Mouse (Mus musculus): ENCODE measurements around the gene Cfc1.
A peak's percentile ranks its signal among the peaks of the same experiment; 100 is the strongest.

Gene Cfc1

DNA sequence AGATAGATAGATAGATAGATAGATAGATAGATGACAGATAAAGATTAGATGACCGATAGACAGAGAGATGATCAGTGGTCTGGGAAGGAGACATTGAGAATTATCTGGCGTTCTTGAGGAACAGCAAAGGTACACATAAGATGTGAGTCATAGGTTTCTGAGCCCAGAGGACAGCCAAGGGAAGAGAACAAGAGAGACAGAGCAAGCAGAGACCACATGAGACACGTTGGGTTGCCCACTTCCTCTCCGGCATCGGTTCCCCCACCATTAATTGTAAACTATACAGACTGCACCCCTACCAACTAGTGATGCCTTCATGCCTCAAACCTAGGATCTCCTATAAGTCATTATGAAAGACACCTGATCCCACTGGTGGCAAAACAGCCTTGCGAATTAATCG lies 18.8 kb downstream of the Cfc1 start:
- no peak for DNase-seq

GRCm38 (mm10) chr1:34560843-34561242 lies 25.4 kb downstream of the Cfc1 start, which contains the start of gene Prss40:
Gene Prss40, minus strand, starts transcription at chr1:34560943.
- no peak for DNase-seq

GRCm38 (mm10) chr1:34564383-34565045 lies 29.1 kb downstream of the Cfc1 start:
- no peak for DNase-seq

- no peak for DNase-seq
These were observed 32.7 kb downstream of the Cfc1 start for GRCm38 (mm10) chr1:34568120-34568519.

- no peak for DNase-seq
These were observed 34.4 kb downstream of the Cfc1 start for GRCm38 (mm10) chr1:34569876-34570275.

DNA sequence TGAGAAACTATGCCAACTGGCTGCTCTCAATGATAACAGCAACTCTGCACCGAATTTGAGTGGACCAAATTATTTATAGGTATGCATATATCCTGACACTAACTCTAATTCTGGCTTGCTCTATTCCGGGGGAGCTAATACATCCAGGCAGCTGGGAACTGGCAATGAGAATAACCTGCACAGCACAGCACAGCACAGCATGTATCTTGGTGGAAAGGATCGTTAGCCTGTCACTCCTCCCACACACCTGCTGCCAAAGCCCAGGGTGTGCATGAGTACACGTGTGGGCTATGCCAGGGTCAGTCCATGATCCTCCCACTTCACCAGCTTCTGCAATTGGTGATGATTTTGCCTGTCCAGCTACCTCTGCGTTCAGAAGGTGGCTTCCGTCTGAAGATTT lies 36.0 kb downstream of the Cfc1 start:
- DNase-seq, result no peak

GRCm38 (mm10) chr1:34573221-34573620 lies 37.8 kb downstream of the Cfc1 start:
- no peak for DNase-seq

GRCm38 (mm10) chr1:34578851-34579781 lies 43.7 kb downstream of the Cfc1 start, which contains the start of gene Amer3:
Gene Amer3, plus strand, starts transcription at chr1:34579657.
- peak; percentile 71 for DNase-seq

GRCm38 (mm10) chr1:34579782-34580356 lies 44.4 kb downstream of the Cfc1 start:
- DNase-seq, result no peak

GRCm38 (mm10) chr1:34582218-34582617 lies 46.8 kb downstream of the Cfc1 start:
- DNase-seq, result no peak

GRCm38 (mm10) chr1:34583821-34584263 lies 48.4 kb downstream of the Cfc1 start:
- DNase-seq, result no peak

GRCm38 (mm10) chr1:34584736-34585135 lies 49.3 kb downstream of the Cfc1 start:
- no peak for DNase-seq

DNA sequence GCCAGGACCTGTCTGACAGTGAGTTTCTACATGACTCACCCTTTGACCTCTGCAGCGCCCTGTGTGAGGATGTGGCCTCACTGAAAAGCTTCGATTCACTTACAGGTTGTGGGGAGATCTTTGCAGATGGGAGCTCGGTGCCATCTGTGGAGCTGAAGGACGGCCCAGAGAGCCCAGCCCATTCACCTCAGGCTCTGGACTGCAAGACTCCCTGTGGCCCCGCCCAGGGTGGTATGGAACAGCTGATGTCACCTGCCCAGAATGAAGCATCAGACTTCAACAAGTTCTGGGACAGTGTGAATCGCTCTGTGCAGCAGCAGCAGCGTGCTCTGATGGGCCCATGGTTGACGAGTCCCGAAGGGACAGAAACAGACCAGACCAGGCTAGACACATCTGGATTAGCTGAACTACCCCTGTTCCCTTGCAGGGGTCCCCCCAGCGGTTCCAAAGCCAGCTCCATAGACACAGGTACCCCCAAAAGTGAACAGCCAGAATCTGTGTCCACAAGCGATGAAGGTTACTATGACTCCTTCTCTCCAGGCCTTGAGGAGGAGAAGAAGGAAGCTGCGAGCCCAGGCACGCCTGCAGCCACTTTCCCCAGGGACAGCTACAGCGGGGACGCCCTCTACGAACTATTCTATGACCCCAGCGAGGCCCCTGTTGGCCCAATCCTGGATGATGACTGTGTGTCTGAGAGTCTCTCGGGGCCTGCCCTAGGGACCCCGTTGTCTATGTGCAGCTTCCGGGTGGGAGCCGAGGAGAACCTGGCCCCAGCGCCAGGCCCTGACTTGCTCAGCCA lies 52.0 kb downstream of the Cfc1 start:
- no peak for DNase-seq
